Mouse (Mus musculus) liver, postnatal 0 days (tissue): ENCODE results near the gene St6galnac3.

Experiments
- CTCF ChIP-seq: sonication (generic); IDR thresholded peaks from 2 replicates; pipeline ENCODE4 v1.5.1; 2016; ENCODE audit warnings: antibody characterized with exemption, low read depth
- EP300 ChIP-seq: IDR thresholded peaks from 2 replicates; pipeline ENCODE4 v1.6.1; 2016; ENCODE audit warnings: antibody characterized with exemption, low read depth, mild to moderate bottlenecking

DNA sequence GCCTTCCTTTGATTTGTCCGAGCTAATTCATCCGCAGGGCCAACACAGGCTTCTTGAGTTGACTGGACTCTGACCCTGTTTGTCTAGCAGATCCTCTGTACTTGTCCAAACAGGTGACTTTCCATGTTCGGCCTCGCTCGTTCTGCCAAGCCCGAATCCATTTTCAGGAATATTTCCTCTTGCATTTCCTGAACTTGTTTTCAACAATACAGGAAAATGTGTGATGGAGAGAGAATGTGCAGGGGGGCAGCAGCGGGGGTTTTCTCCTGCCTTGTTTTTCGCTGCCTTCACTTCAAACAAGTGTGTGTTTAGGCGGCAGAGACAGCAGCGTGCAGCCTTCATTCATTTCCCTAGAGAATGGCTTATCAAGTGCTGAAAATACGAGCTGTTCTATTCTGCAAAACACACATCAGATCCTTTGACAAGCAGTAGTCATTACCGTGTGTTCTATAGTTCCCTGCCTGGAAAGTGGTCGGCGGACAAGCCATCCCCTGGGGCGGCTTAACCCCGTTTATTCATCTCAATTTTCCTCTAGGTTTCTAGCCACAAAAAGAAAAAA lies 448.1 kb downstream of the St6galnac3 start:
- TF ChIP-seq CTCF: no peak
- no peak for TF ChIP-seq EP300
